Mouse (Mus musculus) E14TG2a.4 (cell line): Measurements from ENCODE around the gene Rgma.

Source experiments
- CTCF ChIP-seq: conservative IDR thresholded peaks from 2 replicates; pipeline ENCODE4 v1.5.1; 2014; ENCODE audit warnings: low read length
- NANOG ChIP-seq: IDR thresholded peaks from 2 replicates; pipeline ENCODE4 v1.6.1; 2014; ENCODE audit warnings: borderline replicate concordance, low read length, mixed read lengths
- POU5F1 ChIP-seq: IDR thresholded peaks from 2 replicates; pipeline ENCODE4 v1.6.1; 2014; ENCODE audit warnings: low read length, borderline replicate concordance

DNA sequence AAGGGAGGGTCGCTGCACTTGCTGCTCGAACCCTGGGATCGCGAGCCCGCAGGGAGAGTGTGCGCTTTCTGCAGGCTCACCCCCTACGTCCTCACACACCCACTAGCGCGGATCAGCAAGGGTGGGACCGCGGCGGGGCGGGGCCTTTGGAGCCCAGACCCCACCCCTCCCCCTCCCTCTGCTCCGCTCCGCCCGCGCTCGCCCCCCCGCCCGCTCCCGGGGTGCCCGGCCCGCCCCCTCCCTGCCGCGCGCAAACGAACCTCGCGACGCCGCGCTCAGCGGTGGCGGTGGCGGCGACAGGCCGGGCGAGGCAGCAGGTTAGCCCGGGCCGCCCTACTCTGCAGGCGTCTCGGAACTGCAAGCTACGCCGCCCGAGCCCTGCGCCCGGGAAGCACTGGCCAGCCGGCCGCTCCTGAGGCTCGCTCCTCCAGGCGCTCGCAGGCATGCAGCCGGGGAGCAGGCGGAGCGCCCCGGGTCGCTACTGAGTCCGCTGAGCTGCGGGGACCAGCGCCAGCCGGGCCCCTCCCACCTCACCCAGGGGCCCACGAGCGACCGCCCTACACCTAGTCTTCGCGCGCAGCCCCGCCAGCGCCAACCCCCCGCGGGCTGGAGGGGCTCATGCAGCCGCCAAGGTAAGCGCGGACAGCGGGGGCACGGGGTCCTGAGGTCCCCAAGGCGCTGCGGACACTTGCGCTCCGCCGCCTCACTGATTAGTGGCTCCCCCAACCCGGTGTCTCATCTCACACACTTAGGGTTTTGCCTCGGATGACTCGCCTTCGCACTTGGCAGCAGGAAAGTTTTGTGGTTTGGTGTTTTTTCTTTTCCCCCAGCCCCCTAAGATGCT is at the start of gene Rgma:
- no peak for TF ChIP-seq CTCF
- no peak for TF ChIP-seq NANOG
- no peak for TF ChIP-seq POU5F1
